Mouse (Mus musculus) gastrocnemius, postnatal 25 days (tissue): ENCODE data around the gene Adk. TPM values are rescaled to one million over a fixed set of nuclear protein-coding genes. Genes with fewer than 3 reads are reported as not detected.
"Not testable (repeated sequence)": the region's sequence is repeated elsewhere in the genome, so short reads cannot be mapped to it uniquely, and the experiment has no call there.

Experiments used
- DNase-seq: peaks from one replicate; pipeline ENCODE4 v3.0.0; 2022
- total RNA-seq, 2 experiments: library from RNA; stranded (reverse); gene quantifications; 1 replicate in 1 of 2; 2 replicates in 1 of 2; pipeline ENCODE4 v1.2.3; 2021

Gene Adk
- total RNA-seq, 2 experiments from 2014 or later: 96.4 to 109 TPM

GRCm38 (mm10) chr14:21485961-21486520 lies 433.7 kb downstream of the Adk start:
- no peak for DNase-seq

- not testable (repeated sequence) for DNase-seq
These were observed 434.8 kb downstream of the Adk start for GRCm38 (mm10) chr14:21487135-21487534.

GRCm38 (mm10) chr14:21488426-21489115 lies 436.2 kb downstream of the Adk start:
- not testable (repeated sequence) for DNase-seq

GRCm38 (mm10) chr14:21489116-21489485 lies 436.7 kb downstream of the Adk start:
- DNase-seq: no peak

- DNase-seq: no peak
These were observed 437.8 kb downstream of the Adk start for GRCm38 (mm10) chr14:21490141-21490540.

Other genes starting within 250 kb of the Adk start
- 10 to 100 TPM; 19.1 to 19.6 TPM for gene Plau, start 215.9 kb upstream of the Adk start, total RNA-seq
- 10 to 100 TPM; 78.4 to 94.0 TPM for gene Vcl, start 123.2 kb upstream of the Adk start, total RNA-seq
- 10 to 100 TPM; 32.5 to 34.9 TPM for gene Ap3m1, start 66 bp upstream of the Adk start, total RNA-seq